ENCODE assay signal across 8 mouse cellular contexts in genomic region chr8:95808631-95809030, GRCm38 (mm10). TPM values are rescaled to one million over a fixed set of nuclear protein-coding genes. Genes with fewer than 3 reads are reported as not detected.
DNase-seq lines count a peak whose midpoint lies in the region; ATAC-seq and TF ChIP-seq lines count a peak whose summit lies in the region.
"Had no signal": no experiment of that assay in that cellular context is flagged by ENCODE, and none has a peak within 500 bp of the region (broad histone marks: within the 10 kb centered on the region; RNA-seq: fewer than 3 reads in every experiment).

No protein-coding gene starts in this region.

- ATAC-seq in heart, embryonic 13.5 days (ENCODE audit: extremely low read depth, insufficient number of reproducible peaks, low FRiP score, low TSS enrichment): no peak
- no peak for ATAC-seq in limb, embryonic 13.5 days (ENCODE audit: low FRiP score, low read depth)
- ATAC-seq in intestine, postnatal 0 days: no peak

- no peak for DNase-seq in heart, adult 11 months
- no peak for DNase-seq in limb, embryonic 10.5 days (ENCODE audit: low spot score)
- DNase-seq in CH12.LX (ENCODE audit: extremely low read depth): no peak
- no peak for DNase-seq in thymus, adult 18-20 months

- no peak for TF ChIP-seq EP300 in CH12.LX (IDR thresholded peaks at IDR 0.05; ENCODE audit: low read length)

- in situ Hi-C loops in CH12.LX (cut with MboI; ENCODE audit: low pct_ligation_motif_present, low pct_unique_long_range_greater_than_20kb, low sequenced_read_pairs): no loop called here

- H3K27me3 ChIP-seq in heart, embryonic 13.5 days (replicated peaks): no peaks in the 10 kb centered on the region
- no peaks in the 10 kb centered on the region for H3K27me3 ChIP-seq in limb, embryonic 13.5 days
- no peaks in the 10 kb centered on the region for H3K27me3 ChIP-seq in limb, embryonic 10.5 days (ENCODE audit: low read depth, poor library complexity, severe bottlenecking)
- no peaks in the 10 kb centered on the region for H3K27me3 ChIP-seq in CH12.LX (replicated peaks)
- H3K27me3 ChIP-seq in intestine, postnatal 0 days (replicated peaks; ENCODE audit: control insufficient read depth, insufficient read depth, low read length): no peaks in the 10 kb centered on the region
- H3K27me3 ChIP-seq: forebrain, embryonic 12.5 days had no signal

- peaks cover 13% of the 10 kb centered on the region; the same call in 1 of the 2 replicates for H3K36me3 ChIP-seq in heart, embryonic 13.5 days
- 0 out of 2 replicates have a peak, but pooled peaks cover 4% of the 10 kb centered on the region for H3K36me3 ChIP-seq in limb, embryonic 13.5 days
- H3K36me3 ChIP-seq in limb, embryonic 10.5 days: peaks cover 18% of the 10 kb centered on the region
- H3K36me3 ChIP-seq in CH12.LX (replicated peaks in 1 of 2; ENCODE audit: control insufficient read depth in 1 of 2, insufficient read depth in 1 of 2, low read length in 1 of 2): peaks cover 5 to 15% of the 10 kb centered on the region in 2 experiments
- H3K36me3 ChIP-seq in intestine, postnatal 0 days (ENCODE audit: control insufficient read depth, insufficient read depth): no peaks in the 10 kb centered on the region
- H3K36me3 ChIP-seq: forebrain, embryonic 12.5 days had no signal

- WGBS in heart, embryonic 13.5 days: 78% methylated on average over 4 of the region's 4 CpGs
- 86% methylated on average over 4 of the region's 4 CpGs for WGBS in limb, embryonic 13.5 days
- WGBS in limb, embryonic 10.5 days: 84% methylated on average over 4 of the region's 4 CpGs
- 68% methylated on average over 4 of the region's 4 CpGs for WGBS in intestine, postnatal 0 days

- peaks cover 36% of the 10 kb centered on the region for H3K79me2 ChIP-seq in CH12.LX (replicated peaks; ENCODE audit: control insufficient read depth, extremely low read depth, insufficient read depth, poor library complexity, severe bottlenecking)

- dilution Hi-C loops in CH12.LX (cut with MboI; ENCODE audit: extremely low pct_ligation_motif_present, extremely low pct_unique_long_range_greater_than_20kb, low sequenced_read_pairs): no loop called here

- no peak overlapping the region for H3K9ac ChIP-seq in heart, embryonic 13.5 days
- no peak overlapping the region for H3K9ac ChIP-seq in limb, embryonic 13.5 days
- H3K9ac ChIP-seq in CH12.LX (ENCODE audit: insufficient read depth, low read depth): peak overlapping the region; percentile 27; the same call in 1 of the 2 replicates
- no peak overlapping the region for H3K9ac ChIP-seq in intestine, postnatal 0 days (ENCODE audit: low read depth, low read length)

- peaks cover 68% of the 10 kb centered on the region for H3K4me1 ChIP-seq in heart, embryonic 13.5 days
- peaks cover 21% of the 10 kb centered on the region for H3K4me1 ChIP-seq in limb, embryonic 13.5 days
- peaks cover 11% of the 10 kb centered on the region for H3K4me1 ChIP-seq in limb, embryonic 10.5 days
- H3K4me1 ChIP-seq in CH12.LX (ENCODE audit: control insufficient read depth in 1 of 2, insufficient read depth in 2 of 2): peaks cover 5 to 36% of the 10 kb centered on the region in 2 experiments
- peaks cover 7% of the 10 kb centered on the region; the same call in 1 of the 2 replicates for H3K4me1 ChIP-seq in intestine, postnatal 0 days (replicated peaks; ENCODE audit: control insufficient read depth, insufficient read depth, low read length)

- no peak overlapping the region; the same call in 1 of the 2 replicates for H3K4me2 ChIP-seq in heart, embryonic 13.5 days
- peak overlapping the region; percentile 66; the same call in 1 of the 2 replicates for H3K4me2 ChIP-seq in limb, embryonic 13.5 days (replicated peaks)
- peak overlapping the region; percentile 11; the same call in 1 of the 2 replicates for H3K4me2 ChIP-seq in CH12.LX (ENCODE audit: insufficient read depth, low read depth, poor library complexity, severe bottlenecking)
- H3K4me2 ChIP-seq in intestine, postnatal 0 days (replicated peaks; ENCODE audit: low read depth): peak overlapping the region; percentile 78; the same call in 1 of the 2 replicates

- no peak for TF ChIP-seq POLR2A in CH12.LX (IDR thresholded peaks at IDR 0.05; ENCODE audit: low read depth, low read length)

- no peak for TF ChIP-seq RAD21 in CH12.LX (IDR thresholded peaks at IDR 0.05; ENCODE audit: low read depth, low read length)

- TF ChIP-seq CTCF in CH12.LX (conservative IDR thresholded peaks at IDR 0.05 in 1 of 2, IDR thresholded peaks at IDR 0.05 in 1 of 2; ENCODE audit: low read depth in 2 of 2, low read length in 2 of 2): no peak
- TF ChIP-seq CTCF in intestine, postnatal 0 days (IDR thresholded peaks at IDR 0.05; ENCODE audit: low read depth): no peak

- no peaks in the 10 kb centered on the region for H3K9me3 ChIP-seq in heart, embryonic 13.5 days
- no peaks in the 10 kb centered on the region for H3K9me3 ChIP-seq in limb, embryonic 13.5 days
- H3K9me3 ChIP-seq in limb, embryonic 10.5 days (replicated peaks): no peaks in the 10 kb centered on the region
- no peaks in the 10 kb centered on the region for H3K9me3 ChIP-seq in CH12.LX (replicated peaks; ENCODE audit: low read length)
- no peaks in the 10 kb centered on the region for H3K9me3 ChIP-seq in intestine, postnatal 0 days (ENCODE audit: control insufficient read depth)
- H3K9me3 ChIP-seq: forebrain, embryonic 12.5 days had no signal

- H3K4me3 ChIP-seq in heart, embryonic 13.5 days: no peak overlapping the region
- no peak overlapping the region for H3K4me3 ChIP-seq in limb, embryonic 13.5 days
- no peak overlapping the region for H3K4me3 ChIP-seq in limb, embryonic 10.5 days
- H3K4me3 ChIP-seq in CH12.LX (replicated peaks in 1 of 3; ENCODE audit: low read depth in 2 of 3, low read length in 2 of 3, poor library complexity in 1 of 3): no peak overlapping the region
- H3K4me3 ChIP-seq in intestine, postnatal 0 days (ENCODE audit: low read depth, low read length): no peak overlapping the region

- peak overlapping the region; percentile 98; the same call in 1 of the 2 replicates for H3K27ac ChIP-seq in heart, embryonic 13.5 days (replicated peaks)
- H3K27ac ChIP-seq in limb, embryonic 13.5 days: no peak overlapping the region
- no peak overlapping the region for H3K27ac ChIP-seq in limb, embryonic 10.5 days
- H3K27ac ChIP-seq in CH12.LX (ENCODE audit: insufficient read depth, low read depth): no peak overlapping the region
- no peak overlapping the region for H3K27ac ChIP-seq in intestine, postnatal 0 days (ENCODE audit: low read depth, low read length)

TF ChIP-seq in CH12.LX, 34 proteins besides CTCF, POLR2A, EP300 and RAD21:
- TF ChIP-seq ZKSCAN1 (IDR thresholded peaks at IDR 0.05; ENCODE audit: borderline replicate concordance, low read depth, low read length): no peak

RNA-seq across cellular contexts. Expression of gene Cnot1, which starts 1.4 kb away (rescaled TPM):
- 42.8 and 47.4 TPM in 2 replicates for polyA plus RNA-seq in heart, embryonic 13.5 days (2015; fragmentation: Nextera tagmentation; extraction: Ambion mirVana)
- polyA plus RNA-seq in limb, embryonic 13.5 days (2015; fragmentation: Nextera tagmentation; extraction: Ambion mirVana): 65.0 and 71.7 TPM in 2 replicates
- 107 and 119 TPM in 2 replicates for polyA plus RNA-seq in limb, embryonic 10.5 days (2016; fragmentation: Nextera tagmentation; extraction: Ambion mirVana)
- 130 and 142 TPM in 2 replicates for total RNA-seq in CH12.LX (2012; rRNA removed)
- total RNA-seq in CH12.LX (2014; rRNA removed): 136 and 146 TPM in 2 replicates
- 164 and 182 TPM in 2 replicates for polyA plus RNA-seq in CH12.LX (2012; ENCODE audit: insufficient read length, low read depth)
- 18.2 and 19.0 TPM in 2 replicates for polyA plus RNA-seq in intestine, postnatal 0 days (2015; fragmentation: Nextera tagmentation; extraction: Ambion mirVana)

RNA-seq across cellular contexts. Expression of gene Sap18b, which starts 16.5 kb away (rescaled TPM):
- 255 and 274 TPM in 2 replicates for polyA plus RNA-seq in heart, embryonic 13.5 days (2015; fragmentation: Nextera tagmentation; extraction: Ambion mirVana)
- 346 and 351 TPM in 2 replicates for polyA plus RNA-seq in limb, embryonic 13.5 days (2015; fragmentation: Nextera tagmentation; extraction: Ambion mirVana)
- 387 and 427 TPM in 2 replicates for polyA plus RNA-seq in limb, embryonic 10.5 days (2016; fragmentation: Nextera tagmentation; extraction: Ambion mirVana)
- total RNA-seq in CH12.LX (2012; rRNA removed) (138 and 141 TPM in 2 replicates), CH12.LX (2014; rRNA removed) (259 and 305 TPM in 2 replicates)
- polyA plus RNA-seq in CH12.LX (2012; ENCODE audit: insufficient read length, low read depth): 355 and 403 TPM in 2 replicates
- polyA plus RNA-seq in intestine, postnatal 0 days (2015; fragmentation: Nextera tagmentation; extraction: Ambion mirVana): 323 and 335 TPM in 2 replicates

RNA-seq across cellular contexts. Expression of gene Slc38a7, which starts 44.7 kb away (rescaled TPM):
- 11.7 and 12.4 TPM in 2 replicates for polyA plus RNA-seq in heart, embryonic 13.5 days (2015; fragmentation: Nextera tagmentation; extraction: Ambion mirVana)
- 15.1 and 16.3 TPM in 2 replicates for polyA plus RNA-seq in limb, embryonic 13.5 days (2015; fragmentation: Nextera tagmentation; extraction: Ambion mirVana)
- 14.7 and 17.9 TPM in 2 replicates for polyA plus RNA-seq in limb, embryonic 10.5 days (2016; fragmentation: Nextera tagmentation; extraction: Ambion mirVana)
- 20.3 and 33.2 TPM in 2 replicates for total RNA-seq in CH12.LX (2012; rRNA removed)
- 12.0 and 13.9 TPM in 2 replicates for total RNA-seq in CH12.LX (2014; rRNA removed)
- polyA plus RNA-seq in CH12.LX (2012; ENCODE audit: insufficient read length, low read depth): 28.1 and 31.0 TPM in 2 replicates
- polyA plus RNA-seq in intestine, postnatal 0 days (2015; fragmentation: Nextera tagmentation; extraction: Ambion mirVana): 39.9 and 41.7 TPM in 2 replicates
